Mouse (Mus musculus): ENCODE measurements around the gene Csnk1e.

The Csnk1e gene

GRCm38 (mm10) chr15:79424602-79425001, 30.8 kb downstream of the Csnk1e start:
- DNase-seq (ENCODE audit: low read depth, low spot score), result no peak

- no peak for DNase-seq (ENCODE audit: low read depth, low spot score)
Measured at GRCm38 (mm10) chr15:79422715-79423243, 32.6 kb downstream of the Csnk1e start.

GRCm38 (mm10) chr15:79418677-79419076, 36.7 kb downstream of the Csnk1e start:
- no peak for DNase-seq (ENCODE audit: low read depth, low spot score)

GRCm38 (mm10) chr15:79418265-79418664, 37.1 kb downstream of the Csnk1e start:
- DNase-seq (ENCODE audit: low read depth, low spot score), result no peak

- DNase-seq (ENCODE audit: low read depth, low spot score), result no peak
Measured at GRCm38 (mm10) chr15:79417379-79417778, 38.0 kb downstream of the Csnk1e start.

GRCm38 (mm10) chr15:79416460-79417085, 38.8 kb downstream of the Csnk1e start:
- DNase-seq (ENCODE audit: low read depth, low spot score), result no peak

- DNase-seq (ENCODE audit: low read depth, low spot score), result no peak
Measured at GRCm38 (mm10) chr15:79414513-79414912, 40.9 kb downstream of the Csnk1e start.

GRCm38 (mm10) chr15:79413802-79414201, 41.6 kb downstream of the Csnk1e start:
- DNase-seq (ENCODE audit: low read depth, low spot score), result no peak

GRCm38 (mm10) chr15:79413201-79413600, 42.2 kb downstream of the Csnk1e start:
- DNase-seq (ENCODE audit: low read depth, low spot score), result no peak

- no peak for DNase-seq (ENCODE audit: low read depth, low spot score)
Measured at GRCm38 (mm10) chr15:79411363-79412065, 43.9 kb downstream of the Csnk1e start.

GRCm38 (mm10) chr15:79409077-79409573, 46.2 kb downstream of the Csnk1e start:
- no peak for DNase-seq (ENCODE audit: low read depth, low spot score)

- no peak for DNase-seq (ENCODE audit: low read depth, low spot score)
Measured at GRCm38 (mm10) chr15:79406564-79406963, 48.8 kb downstream of the Csnk1e start.

- no peak for DNase-seq (ENCODE audit: low read depth, low spot score)
Measured at GRCm38 (mm10) chr15:79404277-79404676, 51.1 kb downstream of the Csnk1e start.

- no peak for DNase-seq (ENCODE audit: low read depth, low spot score)
Measured at GRCm38 (mm10) chr15:79403763-79404210, 51.6 kb downstream of the Csnk1e start.

GRCm38 (mm10) chr15:79402836-79403762, 52.3 kb downstream of the Csnk1e start, which contains the start of gene Tmem184b:
Gene Tmem184b, minus strand, starts transcription at chr15:79403569.
- peak; percentile 73 for DNase-seq (ENCODE audit: low read depth, low spot score)

GRCm38 (mm10) chr15:79402176-79402575, 53.2 kb downstream of the Csnk1e start:
- DNase-seq (ENCODE audit: low read depth, low spot score), result peak; percentile 32

- no peak for DNase-seq (ENCODE audit: low read depth, low spot score)
Measured at GRCm38 (mm10) chr15:79400975-79401365, 54.4 kb downstream of the Csnk1e start.

GRCm38 (mm10) chr15:79400134-79400974, 55.0 kb downstream of the Csnk1e start:
- no peak for DNase-seq (ENCODE audit: low read depth, low spot score)

GRCm38 (mm10) chr15:79399231-79400052, 55.9 kb downstream of the Csnk1e start:
- no peak for DNase-seq (ENCODE audit: low read depth, low spot score)

- peak; percentile 24 for DNase-seq (ENCODE audit: low read depth, low spot score)
Measured at GRCm38 (mm10) chr15:79396736-79397135, 58.6 kb downstream of the Csnk1e start.

All from forelimb bud, embryonic 11.5 days (tissue).